Mouse (Mus musculus): ENCODE measurements around the gene Gm43738. TPM values are rescaled to one million over a fixed set of nuclear protein-coding genes. Genes with fewer than 3 reads are reported as not detected.

Gm43738 gene
- total RNA-seq, 1 experiment from 2014 or later = not detected

GRCm38 (mm10) chr3:89108146-89108545, 7.2 kb upstream of the Gm43738 start:
- ATAC-seq (replicated peaks in 1 of 2; ENCODE audit: insufficient read depth in 1 of 2, low FRiP score in 2 of 2, low TSS enrichment in 1 of 2, low read depth in 1 of 2, poor library complexity in 2 of 2, severe bottlenecking in 2 of 2) = no peak

GRCm38 (mm10) chr3:89107545-89107944, 6.6 kb upstream of the Gm43738 start:
- ATAC-seq (replicated peaks in 1 of 2; ENCODE audit: insufficient read depth in 1 of 2, low FRiP score in 2 of 2, low TSS enrichment in 1 of 2, low read depth in 1 of 2, poor library complexity in 2 of 2, severe bottlenecking in 2 of 2) = no peak

DNA sequence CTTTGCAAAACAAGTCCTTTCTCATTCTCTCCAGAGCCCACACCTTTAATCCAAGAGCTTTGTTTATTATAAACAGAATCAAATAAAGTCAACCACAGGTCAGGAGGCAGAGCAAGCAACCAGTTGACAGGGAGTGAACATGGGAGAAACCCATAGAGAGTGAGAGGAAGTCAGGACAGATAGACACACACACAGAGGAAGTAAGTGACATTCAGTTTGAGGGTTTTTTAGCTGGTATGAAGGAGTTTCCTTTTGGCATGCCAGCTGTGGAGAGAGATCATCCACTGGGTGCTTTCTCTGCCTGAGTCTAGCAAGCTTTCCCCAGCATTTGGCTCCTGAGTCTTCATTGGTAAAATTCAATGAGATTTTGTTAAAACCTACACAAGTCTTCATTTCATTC, 6.0 kb upstream of the Gm43738 start:
- no peak for ATAC-seq (replicated peaks in 1 of 2; ENCODE audit: insufficient read depth in 1 of 2, low FRiP score in 2 of 2, low TSS enrichment in 1 of 2, low read depth in 1 of 2, poor library complexity in 2 of 2, severe bottlenecking in 2 of 2)

- no peak for ATAC-seq (replicated peaks in 1 of 2; ENCODE audit: insufficient read depth in 1 of 2, low FRiP score in 2 of 2, low TSS enrichment in 1 of 2, low read depth in 1 of 2, poor library complexity in 2 of 2, severe bottlenecking in 2 of 2)
Observed at GRCm38 (mm10) chr3:89103291-89103595, 2.3 kb upstream of the Gm43738 start.

DNA sequence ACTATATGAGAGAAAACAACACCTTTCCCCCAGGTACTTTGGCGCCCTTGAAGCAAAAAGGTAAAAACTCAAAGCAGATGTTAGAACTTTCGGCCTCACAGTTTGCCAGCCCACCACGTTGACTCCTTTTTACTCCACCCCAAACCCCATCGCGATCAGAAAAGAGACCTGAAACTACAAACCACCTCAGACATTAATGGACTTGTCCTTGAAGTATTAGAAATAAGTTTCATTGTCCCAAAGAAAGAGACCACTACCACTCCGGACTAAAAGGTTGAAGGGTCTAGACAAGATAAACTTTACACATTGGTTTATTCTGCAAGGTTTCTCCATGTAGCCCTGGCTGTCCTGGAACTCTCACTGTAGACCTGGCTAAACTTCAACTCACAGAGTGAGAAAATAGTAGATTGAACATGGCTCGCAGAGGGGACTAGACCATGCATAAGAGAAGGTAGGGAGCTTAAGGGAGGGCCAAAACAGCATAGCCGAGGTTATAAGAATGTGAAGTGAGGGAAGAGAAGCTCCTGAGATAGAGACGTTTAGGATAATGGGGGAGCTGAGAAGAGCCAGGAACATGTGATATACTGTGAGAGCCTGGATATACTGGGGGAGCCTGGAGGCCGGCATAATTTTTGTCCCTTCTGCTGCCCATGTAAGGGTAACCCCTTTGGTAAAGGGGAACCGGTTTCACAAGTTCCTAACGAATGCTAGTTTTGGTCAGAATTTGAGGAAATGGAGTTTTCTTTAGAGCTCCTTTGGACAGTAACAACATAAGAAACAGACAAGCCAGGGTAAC, 1.8 kb upstream of the Gm43738 start:
- ATAC-seq (replicated peaks in 1 of 2; ENCODE audit: insufficient read depth in 1 of 2, low FRiP score in 2 of 2, low TSS enrichment in 1 of 2, low read depth in 1 of 2, poor library complexity in 2 of 2, severe bottlenecking in 2 of 2) = no peak

- peak; percentile 99 to 100 for ATAC-seq (replicated peaks in 1 of 2; ENCODE audit: insufficient read depth in 1 of 2, low FRiP score in 2 of 2, low TSS enrichment in 1 of 2, low read depth in 1 of 2, poor library complexity in 2 of 2, severe bottlenecking in 2 of 2)
Observed at GRCm38 (mm10) chr3:89101812-89102494, 1.1 kb upstream of the Gm43738 start, which contains the start of gene Fdps. TSS of gene Fdps (minus strand) at chr3:89101959.

DNA sequence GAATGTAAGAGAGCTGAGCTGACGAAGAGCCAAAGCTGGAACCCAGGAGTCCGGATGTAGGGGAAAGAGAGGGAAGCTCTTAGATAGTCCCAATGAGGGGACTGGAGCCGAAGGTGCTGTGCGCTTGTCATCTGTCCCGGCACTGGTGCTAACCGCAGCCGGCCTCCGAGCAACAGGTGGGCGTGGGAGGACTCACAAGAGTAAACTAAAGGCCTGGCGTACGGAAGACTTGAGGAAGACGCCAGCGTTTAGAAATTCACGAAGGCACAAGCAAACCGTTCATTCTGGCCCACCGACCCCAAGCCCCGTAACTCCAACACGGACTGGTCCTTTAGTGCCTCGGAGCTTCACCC, 536 bp upstream of the Gm43738 start:
- ATAC-seq (replicated peaks in 1 of 2; ENCODE audit: insufficient read depth in 1 of 2, low FRiP score in 2 of 2, low TSS enrichment in 1 of 2, low read depth in 1 of 2, poor library complexity in 2 of 2, severe bottlenecking in 2 of 2) = peak in 1 of 2 experiments; percentile 20; a peak in 1 of 4 replicates

- no peak for ATAC-seq (replicated peaks in 1 of 2; ENCODE audit: insufficient read depth in 1 of 2, low FRiP score in 2 of 2, low TSS enrichment in 1 of 2, low read depth in 1 of 2, poor library complexity in 2 of 2, severe bottlenecking in 2 of 2)
Observed at GRCm38 (mm10) chr3:89094021-89094420, 6.9 kb downstream of the Gm43738 start.

DNA sequence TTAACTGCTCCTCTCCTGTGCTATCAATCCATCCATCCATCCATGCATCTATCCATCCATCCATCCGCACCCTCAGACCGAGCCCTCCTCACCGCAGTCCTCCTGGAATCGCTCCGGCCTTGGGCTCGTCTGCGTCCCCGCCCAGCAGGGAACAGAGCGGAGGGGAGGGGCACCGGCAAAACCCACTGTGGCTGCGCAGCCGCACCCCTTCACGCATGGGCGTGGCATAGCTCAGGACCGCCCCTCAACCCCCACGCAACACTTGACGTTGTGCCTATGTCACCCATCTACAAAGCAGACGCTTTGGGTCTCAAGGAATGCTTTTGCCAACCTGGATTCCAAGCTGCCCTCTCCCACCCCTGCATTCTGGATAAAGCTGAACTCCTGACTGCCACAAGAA, 7.7 kb downstream of the Gm43738 start, which contains the start of gene Rusc1:
Gene Rusc1 (minus strand): TSS at position 137 of the 400 bp plus-strand sequence.
- ATAC-seq (replicated peaks in 1 of 2; ENCODE audit: insufficient read depth in 1 of 2, low FRiP score in 2 of 2, low TSS enrichment in 1 of 2, low read depth in 1 of 2, poor library complexity in 2 of 2, severe bottlenecking in 2 of 2) = peak; percentile 37 to 43; a peak in 3 of 4 replicates

GRCm38 (mm10) chr3:89092509-89093090, 8.3 kb downstream of the Gm43738 start:
- ATAC-seq (replicated peaks in 1 of 2; ENCODE audit: insufficient read depth in 1 of 2, low FRiP score in 2 of 2, low TSS enrichment in 1 of 2, low read depth in 1 of 2, poor library complexity in 2 of 2, severe bottlenecking in 2 of 2) = no peak

DNA sequence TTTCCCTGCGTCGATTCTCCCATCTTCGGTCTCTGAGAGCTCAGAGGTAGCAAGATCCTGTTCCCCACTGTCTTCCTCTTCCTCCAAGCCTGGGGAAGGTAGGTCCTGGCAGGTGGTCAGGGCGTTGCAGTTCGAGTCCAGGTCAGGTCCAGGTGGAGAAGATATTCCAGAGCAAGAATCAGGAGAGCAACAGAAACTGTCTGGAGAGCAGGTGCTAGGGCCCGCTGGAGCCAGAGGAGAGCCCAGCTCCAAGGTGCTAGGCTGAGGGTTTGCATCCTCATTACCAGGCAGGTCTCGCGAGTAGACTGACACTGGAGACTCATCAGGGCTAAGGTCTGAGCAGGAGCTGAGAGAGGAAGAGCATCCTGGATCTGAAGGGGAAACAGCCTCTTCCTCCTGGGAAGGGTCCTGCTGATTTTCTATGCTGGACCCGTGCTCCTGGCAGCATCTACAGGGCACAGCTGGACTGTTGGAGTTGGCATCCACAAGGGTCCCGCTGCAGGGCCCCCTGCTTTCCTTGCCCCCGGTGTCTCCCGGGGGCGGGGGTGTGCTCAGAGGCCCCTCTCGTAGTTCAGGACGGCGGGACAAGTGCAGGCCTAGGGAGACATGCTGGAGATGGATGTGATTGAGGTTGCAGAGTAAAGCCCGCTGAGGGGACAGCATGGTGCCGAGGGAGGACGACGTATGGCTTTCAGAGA, 8.9 kb downstream of the Gm43738 start:
- ATAC-seq (replicated peaks in 1 of 2; ENCODE audit: insufficient read depth in 1 of 2, low FRiP score in 2 of 2, low TSS enrichment in 1 of 2, low read depth in 1 of 2, poor library complexity in 2 of 2, severe bottlenecking in 2 of 2) = no peak

DNA sequence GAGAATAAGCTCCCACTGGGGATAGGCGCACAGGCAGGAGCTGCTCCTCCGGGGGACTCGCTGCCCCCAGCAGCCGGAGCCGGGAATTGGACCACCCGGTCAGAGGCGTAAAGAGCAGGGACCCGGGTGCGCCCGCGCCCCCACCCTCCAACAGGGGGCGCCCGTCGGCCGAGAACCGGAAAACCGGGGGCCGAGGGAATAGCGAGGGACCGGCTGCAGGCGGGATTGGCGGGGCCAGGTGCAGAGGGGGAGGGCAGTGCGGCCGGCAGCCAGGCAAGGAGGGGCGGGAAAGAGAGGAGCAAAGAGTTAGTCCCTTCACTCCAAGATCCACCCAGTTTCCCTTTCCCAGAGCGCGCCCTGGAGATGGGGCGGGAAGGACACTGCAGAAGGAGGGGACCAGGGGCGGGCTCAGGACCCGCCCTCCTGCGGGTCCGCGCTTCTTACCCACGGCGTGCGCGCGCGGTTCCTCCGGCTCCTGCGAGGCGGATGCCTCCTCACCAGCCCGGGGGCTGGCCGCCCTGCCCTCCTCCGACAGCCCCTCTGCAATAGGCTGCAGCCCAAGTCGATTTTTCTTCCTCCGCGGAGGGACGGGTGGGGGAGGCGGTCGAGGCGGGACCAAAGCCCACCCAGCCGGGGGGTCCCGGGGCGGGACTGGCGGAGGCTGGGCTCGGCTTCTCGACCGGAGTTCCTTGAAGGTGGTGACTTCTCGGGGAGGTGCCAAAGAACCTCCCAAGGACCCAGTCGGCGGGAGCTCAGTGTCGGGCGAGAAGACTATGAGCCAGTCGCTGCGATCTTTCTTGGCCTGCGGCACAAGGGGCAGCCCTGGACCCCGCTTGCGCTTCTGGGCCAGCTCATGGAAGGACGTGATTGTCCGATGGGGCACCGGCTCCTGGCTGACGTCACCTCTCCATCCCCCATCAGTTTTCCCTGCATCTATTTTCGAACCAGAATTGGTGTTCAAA, 9.9 kb downstream of the Gm43738 start:
- no peak; a peak in 1 of 4 replicates for ATAC-seq (replicated peaks in 1 of 2; ENCODE audit: insufficient read depth in 1 of 2, low FRiP score in 2 of 2, low TSS enrichment in 1 of 2, low read depth in 1 of 2, poor library complexity in 2 of 2, severe bottlenecking in 2 of 2)

GRCm38 (mm10) chr3:89089882-89090591, 10.9 kb downstream of the Gm43738 start:
- peak; percentile 85 to 89 for ATAC-seq (replicated peaks in 1 of 2; ENCODE audit: insufficient read depth in 1 of 2, low FRiP score in 2 of 2, low TSS enrichment in 1 of 2, low read depth in 1 of 2, poor library complexity in 2 of 2, severe bottlenecking in 2 of 2)

GRCm38 (mm10) chr3:89088974-89089373, 11.9 kb downstream of the Gm43738 start:
- no peak for ATAC-seq (replicated peaks in 1 of 2; ENCODE audit: insufficient read depth in 1 of 2, low FRiP score in 2 of 2, low TSS enrichment in 1 of 2, low read depth in 1 of 2, poor library complexity in 2 of 2, severe bottlenecking in 2 of 2)

- peak; percentile 24 to 46; a peak in 3 of 4 replicates for ATAC-seq (replicated peaks in 1 of 2; ENCODE audit: insufficient read depth in 1 of 2, low FRiP score in 2 of 2, low TSS enrichment in 1 of 2, low read depth in 1 of 2, poor library complexity in 2 of 2, severe bottlenecking in 2 of 2)
Observed at GRCm38 (mm10) chr3:89087338-89088110, 13.4 kb downstream of the Gm43738 start.

Data from hematopoietic stem cell, adult 5-6 weeks (primary cell).